Mouse (Mus musculus) urinary bladder, postnatal 36 days (tissue): Measurements from ENCODE around the gene Pnpla2.

ENCODE experiments used
- DNase-seq, 2 experiments: peaks; one replicate each; pipeline ENCODE4 v3.0.0; 2022; ENCODE audit warnings: low spot score in 2 of 2, mixed read lengths in 1 of 2

The Pnpla2 gene

DNA sequence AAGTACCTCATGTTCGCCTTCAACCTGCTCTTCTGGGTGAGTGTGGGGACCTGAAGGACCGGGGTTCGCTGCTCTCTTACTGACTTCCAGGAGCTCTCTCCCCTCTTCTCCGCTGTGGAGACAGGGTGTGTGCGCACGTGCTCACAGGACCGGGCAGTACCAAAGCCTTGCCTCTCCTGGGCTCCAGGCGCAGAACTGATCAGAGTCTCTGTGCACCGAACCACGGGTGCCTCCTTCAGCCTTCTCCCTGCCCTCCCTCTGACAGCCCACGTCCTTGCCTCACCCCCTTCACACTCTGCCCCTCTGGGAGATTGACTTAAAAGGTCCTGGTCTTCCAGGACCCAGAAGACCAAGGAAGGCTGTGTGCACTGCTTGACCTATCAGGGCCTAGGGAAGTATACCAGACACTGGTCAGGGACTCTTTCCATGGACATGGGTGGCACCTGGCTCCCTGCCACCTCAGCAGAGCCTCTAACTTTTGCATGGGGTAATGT, 27.6 kb downstream of the Pnpla2 start:
- DNase-seq: no peak

- DNase-seq: no peak
Observed at GRCm38 (mm10) chr7:141483114-141483653, 28.2 kb downstream of the Pnpla2 start.

DNA sequence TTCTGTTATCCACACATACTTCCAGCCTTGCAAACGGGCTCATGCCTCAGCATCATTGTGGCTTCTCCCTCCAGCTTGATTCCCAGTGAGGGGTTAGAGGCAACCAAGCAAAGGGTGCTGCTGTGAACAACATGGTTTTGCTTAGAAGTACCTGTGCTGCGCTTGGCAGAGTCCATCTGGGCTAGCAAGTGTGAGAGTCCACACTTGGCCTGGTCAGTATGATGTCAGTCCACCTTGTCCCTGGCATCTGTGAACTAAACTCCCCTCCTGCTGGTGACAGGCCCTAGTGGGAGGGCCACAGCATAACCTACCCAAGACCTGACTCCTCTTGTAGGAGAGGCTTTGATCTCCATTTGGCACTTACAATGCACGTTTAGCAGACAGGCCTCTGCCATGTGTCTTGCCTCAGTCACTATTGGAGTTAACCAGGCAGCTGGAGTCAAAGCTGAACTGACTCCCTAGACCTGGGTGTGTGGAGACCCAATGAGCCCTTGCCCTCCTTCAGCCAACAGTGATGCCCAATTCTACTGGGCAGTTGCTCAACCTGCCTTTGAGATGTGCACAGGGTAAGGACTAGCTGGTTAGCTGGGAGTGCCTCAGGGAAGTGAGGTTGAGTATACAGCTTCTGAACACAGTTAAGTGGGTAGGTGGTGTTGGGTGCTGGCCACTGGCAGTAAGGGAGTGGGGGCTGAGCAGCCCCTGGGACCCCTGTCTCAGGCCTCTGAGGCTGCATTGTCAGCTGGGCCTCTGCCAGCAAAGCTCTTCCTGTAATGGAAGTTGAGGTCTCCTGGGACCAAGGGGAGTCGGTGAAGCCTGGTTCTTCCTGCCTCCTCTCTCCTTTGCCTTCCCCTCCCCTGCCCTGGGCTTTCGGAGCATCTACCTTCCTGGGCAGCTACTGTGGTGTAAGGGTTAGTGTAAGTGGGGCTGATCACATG, 29.5 kb downstream of the Pnpla2 start:
- no peak for DNase-seq

DNA sequence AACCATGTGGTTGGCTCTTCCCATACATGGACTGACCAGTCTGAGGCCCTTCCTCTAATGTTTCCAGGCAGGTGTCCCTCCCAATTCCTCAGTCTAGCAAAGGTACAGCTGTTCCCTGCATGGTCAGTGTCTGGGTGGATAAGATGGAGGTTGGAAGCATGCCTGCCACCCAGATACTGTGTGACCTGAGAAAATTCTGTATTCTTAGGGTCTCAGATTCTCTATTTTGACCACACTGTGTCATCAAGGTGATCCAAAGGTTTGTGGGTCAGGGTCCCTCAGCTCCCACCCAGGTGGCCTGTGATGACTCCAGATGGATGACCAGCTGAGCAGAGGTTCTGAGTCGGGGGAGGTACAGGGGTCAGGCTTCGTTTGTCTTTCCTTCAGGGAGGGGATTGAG, 30.2 kb downstream of the Pnpla2 start:
- no peak for DNase-seq

GRCm38 (mm10) chr7:141485606-141486005, 30.6 kb downstream of the Pnpla2 start:
- DNase-seq: no peak

GRCm38 (mm10) chr7:141486239-141486638, 31.2 kb downstream of the Pnpla2 start:
- DNase-seq: no peak

DNA sequence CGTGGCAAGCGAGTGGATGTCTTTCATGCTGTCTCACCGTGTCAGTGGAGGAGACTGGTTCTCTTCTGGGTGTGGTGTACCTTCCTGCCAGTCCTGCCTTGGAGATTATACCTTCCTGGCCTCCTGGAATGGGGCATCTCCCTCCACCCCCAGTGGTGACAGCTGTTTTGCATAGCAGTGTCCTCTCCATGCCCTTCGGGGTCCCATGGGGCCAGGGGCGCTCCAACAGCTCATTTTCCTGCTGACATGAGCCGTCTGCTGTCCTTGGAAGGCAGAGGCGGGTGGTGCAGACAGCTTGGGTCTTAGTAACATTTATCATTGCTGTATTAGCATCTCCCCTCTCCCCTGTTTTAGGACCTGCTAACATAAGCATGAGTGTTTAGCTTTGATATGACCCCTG, 32.1 kb downstream of the Pnpla2 start:
- no peak for DNase-seq

GRCm38 (mm10) chr7:141491151-141491550, 36.2 kb downstream of the Pnpla2 start:
- no peak for DNase-seq

DNA sequence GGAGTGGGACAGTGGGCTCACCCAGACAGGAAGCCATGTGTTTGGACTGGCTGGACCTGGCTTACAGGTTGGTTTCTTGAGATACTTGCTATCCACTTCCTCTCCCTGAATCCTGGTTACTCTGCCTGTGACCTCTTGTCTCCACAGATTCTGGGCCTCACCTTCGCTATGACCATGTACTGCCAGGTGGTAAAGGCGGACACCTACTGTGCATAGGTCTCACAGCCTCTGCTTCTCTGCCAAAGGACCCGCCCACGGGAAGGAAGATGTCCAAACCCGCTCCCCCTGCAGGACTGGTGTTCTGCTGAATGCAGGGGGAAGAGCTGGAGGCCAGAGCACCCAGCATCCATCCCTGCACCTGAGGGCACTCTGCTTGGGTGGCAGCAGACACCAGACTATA, 37.7 kb downstream of the Pnpla2 start:
- DNase-seq: no peak

GRCm38 (mm10) chr7:141493729-141494128, 38.7 kb downstream of the Pnpla2 start:
- no peak for DNase-seq

DNA sequence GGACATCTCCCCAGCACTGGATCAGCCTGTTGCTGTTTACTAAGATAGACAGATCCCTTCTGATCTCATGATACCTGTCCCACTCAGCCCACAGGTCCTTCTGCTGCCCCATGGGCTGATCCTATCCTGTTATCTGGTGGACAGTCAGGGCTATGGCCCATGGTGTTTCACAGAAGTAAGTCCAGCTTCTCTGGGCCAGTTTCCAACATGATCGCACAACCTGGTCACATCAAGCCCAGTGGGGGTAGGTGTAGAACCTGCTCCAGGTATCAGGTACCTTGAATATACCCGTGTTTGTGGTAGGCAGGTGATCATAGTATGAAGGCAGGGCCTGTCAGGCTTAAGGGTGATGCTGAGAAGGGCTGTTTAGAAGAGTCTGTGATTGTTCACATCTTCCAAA, 40.4 kb downstream of the Pnpla2 start:
- DNase-seq: no peak

GRCm38 (mm10) chr7:141495940-141496339, 40.9 kb downstream of the Pnpla2 start:
- no peak for DNase-seq

DNA sequence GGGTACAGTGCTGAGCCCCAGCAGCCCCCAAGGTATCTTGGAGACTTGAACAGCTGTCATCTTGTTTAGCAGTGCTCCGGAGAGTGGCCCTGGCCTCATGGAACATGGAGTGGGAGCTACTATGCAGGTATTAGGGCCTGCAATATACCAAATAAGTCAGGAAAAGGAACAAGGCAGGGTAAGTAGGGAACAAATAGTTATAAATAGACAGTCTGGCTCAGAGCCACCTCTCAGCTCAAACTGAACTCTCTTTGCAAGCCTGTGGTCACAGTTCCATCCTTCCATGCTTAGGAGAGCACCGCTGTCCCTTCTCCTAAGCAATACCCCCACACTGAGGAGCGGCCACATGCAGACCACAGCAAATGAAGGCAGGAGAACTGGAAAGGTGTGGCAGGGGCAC, 42.6 kb downstream of the Pnpla2 start:
- DNase-seq: no peak

- no peak for DNase-seq
Observed at GRCm38 (mm10) chr7:141501820-141502555, 47.0 kb downstream of the Pnpla2 start.

GRCm38 (mm10) chr7:141502556-141502905, 47.5 kb downstream of the Pnpla2 start:
- no peak for DNase-seq

DNA sequence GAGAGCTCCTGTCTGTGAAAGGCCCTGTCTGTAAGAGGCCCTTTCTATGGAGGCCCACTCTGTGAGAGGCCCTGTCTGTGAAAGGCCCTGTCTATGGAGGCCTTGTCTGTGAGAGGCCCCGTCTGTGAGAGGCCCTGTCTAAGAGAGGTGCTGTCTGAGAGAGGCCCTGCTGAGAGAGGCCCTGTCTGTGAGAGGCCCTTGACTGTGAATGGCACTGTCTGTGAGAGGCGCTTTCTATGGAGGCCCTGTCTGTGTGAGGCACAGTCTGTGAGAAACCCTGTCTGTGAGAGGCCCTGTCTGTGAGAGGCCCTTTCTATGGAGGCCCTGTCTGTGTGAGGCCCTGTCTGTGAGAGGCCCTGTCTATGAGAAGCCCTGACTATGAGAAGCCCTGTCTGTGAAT, 51.3 kb downstream of the Pnpla2 start:
- DNase-seq: no peak

- DNase-seq: no peak
Observed at GRCm38 (mm10) chr7:141508160-141508559, 53.2 kb downstream of the Pnpla2 start.

- DNase-seq: no peak
Observed at GRCm38 (mm10) chr7:141510196-141510595, 55.2 kb downstream of the Pnpla2 start.
